Mouse (Mus musculus): ENCODE results near the gene Spata17. TPM values are rescaled to one million over a fixed set of nuclear protein-coding genes. Genes with fewer than 3 reads are reported as not detected.

The Spata17 gene
- total and polyA plus RNA-seq, 3 experiments: 0.29 to 1.6 (median 0.66) TPM

GRCm38 (mm10) chr1:187077043-187077334 is 138.3 kb downstream of the Spata17 start:
- Histone ChIP-seq H3K27me3 (ENCODE audit: control insufficient read depth, insufficient read depth, low read length) (no peaks in the 10 kb centered on the region; the same call in 1 of the 2 replicates), H3K4me3 (no peak overlapping the region), H3K9ac (ENCODE audit: low read depth, low read length) (no peak overlapping the region), H3K79me2 (replicated peaks; ENCODE audit: control insufficient read depth, insufficient read depth, low read length) (no peaks in the 10 kb centered on the region), H3K27ac (no peak overlapping the region), H3K4me1 (ENCODE audit: control insufficient read depth, insufficient read depth, low read length) (no peaks in the 10 kb centered on the region), H3K36me3 (ENCODE audit: control insufficient read depth, insufficient read depth, low read length) (no peaks in the 10 kb centered on the region)
- DNase-seq: no peak
- 76% methylated on average over 3 of the region's 3 CpGs for WGBS
- TF ChIP-seq CTCF (IDR thresholded peaks at IDR 0.05) (no peak), EP300 (IDR thresholded peaks at IDR 0.05; ENCODE audit: insufficient read depth, low read depth, low read length) (no peak), POLR2A (IDR thresholded peaks at IDR 0.05; ENCODE audit: insufficient read depth, low read depth, low read length) (no peak)
- intact Hi-C loops (cut with DNase I): no loop called here

- Histone ChIP-seq H3K79me2 (replicated peaks; ENCODE audit: control insufficient read depth, insufficient read depth, low read length) (no peaks in the 10 kb centered on the region), H3K9ac (ENCODE audit: low read depth, low read length) (no peak overlapping the region), H3K36me3 (ENCODE audit: control insufficient read depth, insufficient read depth, low read length) (no peaks in the 10 kb centered on the region), H3K4me1 (ENCODE audit: control insufficient read depth, insufficient read depth, low read length) (no peaks in the 10 kb centered on the region), H3K27me3 (ENCODE audit: control insufficient read depth, insufficient read depth, low read length) (no peaks in the 10 kb centered on the region; the same call in 1 of the 2 replicates), H3K4me3 (no peak overlapping the region), H3K27ac (no peak overlapping the region)
- no peak for TF ChIP-seq CTCF (IDR thresholded peaks at IDR 0.05)
- TF ChIP-seq EP300 (IDR thresholded peaks at IDR 0.05; ENCODE audit: insufficient read depth, low read depth, low read length): no peak
- no peak for TF ChIP-seq POLR2A (IDR thresholded peaks at IDR 0.05; ENCODE audit: insufficient read depth, low read depth, low read length)
- 84% methylated on average over 3 of the region's 3 CpGs for WGBS
- no peak for DNase-seq
- intact Hi-C loops (cut with DNase I): no loop called here
These were observed 138.8 kb downstream of the Spata17 start for GRCm38 (mm10) chr1:187076198-187077042.

- Histone ChIP-seq H3K36me3 (ENCODE audit: control insufficient read depth, insufficient read depth, low read length) (no peaks in the 10 kb centered on the region), H3K27ac (no peak overlapping the region), H3K4me1 (ENCODE audit: control insufficient read depth, insufficient read depth, low read length) (no peaks in the 10 kb centered on the region), H3K4me3 (no peak overlapping the region), H3K9ac (ENCODE audit: low read depth, low read length) (no peak overlapping the region), H3K79me2 (replicated peaks; ENCODE audit: control insufficient read depth, insufficient read depth, low read length) (no peaks in the 10 kb centered on the region), H3K27me3 (ENCODE audit: control insufficient read depth, insufficient read depth, low read length) (no peaks in the 10 kb centered on the region)
- TF ChIP-seq POLR2A (IDR thresholded peaks at IDR 0.05; ENCODE audit: insufficient read depth, low read depth, low read length) (no peak), EP300 (IDR thresholded peaks at IDR 0.05; ENCODE audit: insufficient read depth, low read depth, low read length) (no peak), CTCF (IDR thresholded peaks at IDR 0.05) (no peak)
- intact Hi-C loops (cut with DNase I): no loop called here
- no peak for DNase-seq
- WGBS: 79% methylated on average over 1 of the region's 1 CpGs
These were observed 155.4 kb downstream of the Spata17 start for GRCm38 (mm10) chr1:187059874-187060273.

GRCm38 (mm10) chr1:187054333-187054732 is 160.9 kb downstream of the Spata17 start:
- Histone ChIP-seq H3K36me3 (ENCODE audit: control insufficient read depth, insufficient read depth, low read length) (no peaks in the 10 kb centered on the region), H3K27ac (no peak overlapping the region), H3K9ac (ENCODE audit: low read depth, low read length) (no peak overlapping the region), H3K27me3 (ENCODE audit: control insufficient read depth, insufficient read depth, low read length) (no peaks in the 10 kb centered on the region), H3K4me3 (no peak overlapping the region), H3K79me2 (replicated peaks; ENCODE audit: control insufficient read depth, insufficient read depth, low read length) (no peaks in the 10 kb centered on the region), H3K4me1 (ENCODE audit: control insufficient read depth, insufficient read depth, low read length) (no peaks in the 10 kb centered on the region)
- WGBS: 81% methylated on average over 2 of the region's 2 CpGs
- TF ChIP-seq CTCF (IDR thresholded peaks at IDR 0.05) (no peak), POLR2A (IDR thresholded peaks at IDR 0.05; ENCODE audit: insufficient read depth, low read depth, low read length) (no peak), EP300 (IDR thresholded peaks at IDR 0.05; ENCODE audit: insufficient read depth, low read depth, low read length) (no peak)
- intact Hi-C loops (cut with DNase I): no loop called here
- DNase-seq: no peak

- WGBS: 90% methylated on average over 3 of the region's 3 CpGs
- Histone ChIP-seq H3K36me3 (ENCODE audit: control insufficient read depth, insufficient read depth, low read length) (no peaks in the 10 kb centered on the region), H3K79me2 (replicated peaks; ENCODE audit: control insufficient read depth, insufficient read depth, low read length) (no peaks in the 10 kb centered on the region), H3K27me3 (ENCODE audit: control insufficient read depth, insufficient read depth, low read length) (no peaks in the 10 kb centered on the region), H3K27ac (no peak overlapping the region), H3K4me1 (ENCODE audit: control insufficient read depth, insufficient read depth, low read length) (no peaks in the 10 kb centered on the region), H3K4me3 (no peak overlapping the region), H3K9ac (ENCODE audit: low read depth, low read length) (no peak overlapping the region)
- TF ChIP-seq EP300 (IDR thresholded peaks at IDR 0.05; ENCODE audit: insufficient read depth, low read depth, low read length) (no peak), POLR2A (IDR thresholded peaks at IDR 0.05; ENCODE audit: insufficient read depth, low read depth, low read length) (no peak), CTCF (IDR thresholded peaks at IDR 0.05) (no peak)
- no peak for DNase-seq
- intact Hi-C loops (cut with DNase I): no loop called here
These were observed 161.4 kb downstream of the Spata17 start for GRCm38 (mm10) chr1:187053862-187054261.

GRCm38 (mm10) chr1:187052532-187052931 is 162.7 kb downstream of the Spata17 start:
- H3K9ac ChIP-seq (ENCODE audit: low read depth, low read length): no peak overlapping the region
- no peaks in the 10 kb centered on the region for H3K36me3 ChIP-seq (ENCODE audit: control insufficient read depth, insufficient read depth, low read length)
- WGBS: 41% methylated on average over 5 of the region's 5 CpGs
- no peaks in the 10 kb centered on the region for H3K4me1 ChIP-seq (ENCODE audit: control insufficient read depth, insufficient read depth, low read length)
- TF ChIP-seq EP300 (IDR thresholded peaks at IDR 0.05; ENCODE audit: insufficient read depth, low read depth, low read length): no peak
- TF ChIP-seq POLR2A (IDR thresholded peaks at IDR 0.05; ENCODE audit: insufficient read depth, low read depth, low read length): no peak
- no peak for TF ChIP-seq CTCF (IDR thresholded peaks at IDR 0.05)
- H3K4me3 ChIP-seq: no peak overlapping the region
- no peak overlapping the region for H3K27ac ChIP-seq
- intact Hi-C loops (cut with DNase I): no loop called here
- H3K79me2 ChIP-seq (replicated peaks; ENCODE audit: control insufficient read depth, insufficient read depth, low read length): no peaks in the 10 kb centered on the region
- no peaks in the 10 kb centered on the region for H3K27me3 ChIP-seq (ENCODE audit: control insufficient read depth, insufficient read depth, low read length)
- no peak for DNase-seq

All from heart, adult 2 months (tissue).